Mouse (Mus musculus) spleen, adult 18-20 months (tissue): ENCODE data around the gene Rph3al.

Source experiments
- DNase-seq, 2 experiments: peaks; one replicate each; pipeline ENCODE4 v3.0.0; 2022; ENCODE audit warnings: mixed read lengths in 2 of 2

Rph3al gene

GRCm38 (mm10) chr11:75904982-75905381 lies 33.2 kb downstream of the Rph3al start:
- no peak for DNase-seq

DNA sequence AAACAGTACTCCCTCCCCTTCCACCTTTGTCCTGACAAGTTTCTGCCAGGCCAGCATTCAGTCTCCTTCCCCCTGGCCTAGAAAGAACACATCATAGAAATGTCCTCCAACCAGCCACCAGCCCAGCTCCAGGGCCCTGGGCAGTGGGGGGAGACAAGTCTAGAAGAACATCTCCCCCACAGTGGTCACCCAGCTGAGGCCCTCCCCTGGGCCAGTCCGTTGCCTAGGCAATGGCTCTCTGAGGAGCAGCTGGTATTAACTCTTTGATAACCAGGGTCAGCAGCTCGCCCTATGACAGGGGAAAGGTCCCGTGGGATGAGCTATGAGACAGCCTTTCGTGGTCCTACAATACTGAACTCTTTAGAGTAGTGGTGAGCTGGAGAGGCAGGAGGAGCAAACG lies 33.7 kb downstream of the Rph3al start:
- DNase-seq, result no peak

- DNase-seq, result peak in 1 of 2 experiments; percentile 33
These were observed 34.7 kb downstream of the Rph3al start for GRCm38 (mm10) chr11:75903486-75903885.

DNA sequence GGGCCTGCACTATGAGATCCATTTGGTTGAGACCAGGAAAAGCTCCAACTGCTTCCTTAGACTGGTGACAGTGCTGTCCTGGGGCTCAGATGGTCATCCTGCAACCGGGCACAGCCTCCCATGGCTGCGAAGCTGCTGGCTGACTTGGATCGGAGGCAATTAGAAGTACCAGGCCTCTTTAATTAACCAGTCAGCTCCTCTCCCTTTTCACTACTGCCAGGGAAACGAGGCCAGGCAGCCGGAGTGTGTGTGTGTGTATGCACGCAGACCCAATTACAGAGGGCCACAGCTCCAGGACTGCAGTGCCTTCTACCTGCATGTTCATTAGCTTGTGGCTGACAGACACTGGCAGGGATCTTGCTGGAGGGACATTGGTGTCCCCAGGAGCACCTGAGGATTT lies 36.9 kb downstream of the Rph3al start:
- DNase-seq, result no peak

DNA sequence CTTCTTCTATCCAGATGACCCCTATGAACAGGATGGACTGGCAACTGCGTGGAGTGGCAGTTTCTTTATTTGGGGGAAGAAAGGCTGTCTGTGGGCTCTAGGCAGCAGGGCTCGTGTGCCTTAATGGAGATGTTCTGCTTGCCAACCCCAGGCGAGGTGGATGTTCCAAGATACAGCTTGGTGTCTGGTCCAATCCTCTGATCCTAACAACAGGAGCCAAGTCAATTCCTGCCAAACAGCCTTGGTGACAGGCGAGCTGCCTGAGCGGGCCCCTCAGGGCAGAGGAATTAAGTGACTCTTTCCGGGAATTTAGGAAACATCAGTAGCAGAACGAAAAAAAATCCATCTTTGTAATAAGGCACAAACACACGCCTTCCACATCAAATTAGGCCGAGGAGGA lies 38.6 kb downstream of the Rph3al start:
- no peak for DNase-seq

DNA sequence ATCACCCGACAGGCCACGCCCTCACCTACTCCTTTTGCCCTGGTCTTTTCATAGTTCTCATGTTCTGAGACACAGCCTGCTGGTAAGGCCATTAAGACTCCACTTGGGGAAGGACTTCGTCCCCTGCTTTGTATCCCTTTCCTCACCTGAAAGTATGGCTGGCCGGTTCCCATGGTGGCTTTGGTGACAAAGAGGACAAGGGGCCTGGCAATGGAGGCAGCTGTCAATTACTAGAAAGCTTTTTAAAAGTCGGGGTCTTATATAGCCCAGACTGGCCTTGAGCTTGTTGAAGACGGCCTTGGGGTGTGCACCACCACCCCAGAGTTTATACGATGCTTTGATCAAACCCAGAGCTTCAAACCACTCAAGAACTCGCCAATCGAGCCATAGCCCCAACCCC lies 39.7 kb downstream of the Rph3al start:
- no peak for DNase-seq

GRCm38 (mm10) chr11:75894791-75895420 lies 43.3 kb downstream of the Rph3al start:
- no peak for DNase-seq

GRCm38 (mm10) chr11:75893956-75894355 lies 44.3 kb downstream of the Rph3al start:
- no peak for DNase-seq

GRCm38 (mm10) chr11:75887349-75887748 lies 50.9 kb downstream of the Rph3al start:
- DNase-seq, result no peak

DNA sequence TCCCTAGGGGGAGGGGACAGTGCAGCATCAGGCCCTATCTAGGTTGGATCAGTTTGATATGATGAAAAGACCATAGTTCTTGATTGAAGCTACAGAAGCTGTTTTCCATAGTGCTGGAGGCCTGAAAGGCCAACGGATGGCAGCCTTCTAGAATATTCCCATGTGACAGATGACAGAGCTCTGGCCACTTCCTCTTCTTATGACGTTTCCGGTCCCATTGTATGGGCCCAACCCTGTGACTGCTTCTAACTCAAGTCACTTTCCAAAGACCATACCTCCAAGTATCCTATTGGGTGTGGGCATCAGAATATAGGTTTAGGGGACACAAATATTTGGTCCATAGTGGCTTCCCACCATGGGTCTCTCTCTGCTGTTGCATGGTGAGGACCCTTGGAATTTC lies 57.0 kb downstream of the Rph3al start:
- DNase-seq, result no peak

DNA sequence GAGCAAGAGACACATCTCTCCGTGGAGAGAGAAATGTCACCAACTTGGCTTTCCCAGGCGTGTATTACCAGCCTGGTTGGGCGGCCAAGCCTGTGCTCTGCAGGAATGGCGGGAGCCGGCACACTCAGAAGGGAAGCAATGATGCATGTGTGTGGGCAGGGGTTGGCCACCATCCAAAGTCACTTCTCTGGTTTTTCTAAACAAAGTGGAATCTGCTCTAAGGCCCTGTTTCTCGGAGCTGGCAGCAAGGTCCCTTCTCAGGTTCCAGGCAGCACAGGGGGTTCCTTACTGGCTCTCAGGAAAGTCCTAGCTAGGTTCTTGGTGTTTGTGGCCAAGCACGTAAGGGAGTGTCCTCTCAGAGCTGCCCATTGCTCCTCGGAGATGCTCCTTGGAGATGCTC lies 58.2 kb downstream of the Rph3al start:
- no peak for DNase-seq

- no peak for DNase-seq
These were observed 59.8 kb downstream of the Rph3al start for GRCm38 (mm10) chr11:75878460-75878859.

DNA sequence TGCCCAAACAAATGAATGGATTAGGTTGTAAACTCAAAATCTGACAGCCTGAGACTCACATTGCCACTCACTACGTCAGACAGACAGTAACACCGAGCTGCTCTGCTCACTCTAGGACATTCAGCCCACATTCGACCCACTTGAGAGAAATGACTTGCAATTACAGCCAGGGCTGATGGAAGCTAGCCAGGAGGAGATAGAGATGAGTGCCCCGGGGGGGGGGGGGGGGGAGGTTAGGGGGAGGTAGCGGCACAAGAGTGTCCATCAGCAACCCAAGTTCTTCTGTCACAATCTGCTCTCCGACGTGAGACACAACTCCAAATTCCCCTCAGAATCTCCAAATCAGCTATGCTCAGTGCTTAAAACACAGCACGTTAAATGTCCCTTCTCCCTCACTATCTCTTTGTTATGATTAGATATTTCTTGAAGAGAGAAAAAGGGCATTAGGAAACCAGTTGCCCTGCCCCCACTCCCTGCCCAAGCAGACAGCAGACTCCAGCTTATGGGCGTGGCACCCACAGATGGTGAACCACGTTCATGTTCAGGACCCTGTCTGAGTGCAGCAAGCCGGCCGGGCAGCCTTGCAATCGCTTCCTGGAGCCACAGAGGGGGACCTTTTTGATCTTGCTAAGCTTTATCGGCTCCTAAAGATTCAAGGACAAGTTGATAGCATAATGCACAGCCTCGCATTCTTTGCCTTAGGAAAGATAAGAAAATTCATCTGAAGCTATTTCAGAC lies 62.0 kb downstream of the Rph3al start:
- DNase-seq, result no peak

DNA sequence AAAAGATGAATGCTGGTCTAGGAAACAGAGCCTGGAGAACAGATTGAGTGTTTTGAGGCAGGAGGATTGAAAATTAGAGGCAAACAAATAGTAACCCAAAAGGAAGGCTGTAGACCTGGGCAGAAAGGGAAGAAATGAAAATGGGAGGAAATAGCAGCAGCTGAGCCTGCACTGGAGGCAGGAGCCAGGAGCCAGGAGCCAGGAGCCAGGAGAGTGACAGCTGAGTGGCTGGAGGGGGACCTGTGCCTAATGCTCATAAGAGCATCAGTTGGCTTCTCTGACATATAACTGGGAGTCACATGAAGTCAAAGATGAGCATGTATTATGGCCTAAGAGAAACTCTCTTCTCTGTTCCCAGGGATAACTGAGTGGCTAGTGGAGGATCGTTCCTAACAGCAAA lies 66.5 kb downstream of the Rph3al start:
- DNase-seq, result no peak

DNA sequence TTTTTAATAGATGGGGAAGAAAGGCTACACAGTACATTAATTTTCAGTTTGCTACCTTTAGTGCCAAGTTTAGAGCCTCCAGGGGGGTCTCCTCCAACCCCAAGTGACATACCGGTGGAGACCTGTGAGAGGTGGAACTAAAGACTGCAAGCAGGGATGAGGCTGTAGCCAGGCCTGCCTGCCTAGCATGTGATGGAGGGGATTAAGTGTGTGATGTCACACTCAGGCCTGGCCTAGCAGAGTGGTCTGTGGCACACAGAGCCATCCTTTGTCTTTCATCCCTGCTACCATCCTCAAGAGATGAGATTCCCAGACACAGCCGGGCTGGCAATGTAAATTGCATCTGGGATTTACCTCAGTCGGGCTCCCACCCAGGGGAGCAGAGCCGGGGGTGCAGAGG lies 67.3 kb downstream of the Rph3al start:
- no peak for DNase-seq

GRCm38 (mm10) chr11:75870386-75870785 lies 67.8 kb downstream of the Rph3al start:
- no peak for DNase-seq

GRCm38 (mm10) chr11:75869898-75870297 lies 68.3 kb downstream of the Rph3al start:
- no peak for DNase-seq

DNA sequence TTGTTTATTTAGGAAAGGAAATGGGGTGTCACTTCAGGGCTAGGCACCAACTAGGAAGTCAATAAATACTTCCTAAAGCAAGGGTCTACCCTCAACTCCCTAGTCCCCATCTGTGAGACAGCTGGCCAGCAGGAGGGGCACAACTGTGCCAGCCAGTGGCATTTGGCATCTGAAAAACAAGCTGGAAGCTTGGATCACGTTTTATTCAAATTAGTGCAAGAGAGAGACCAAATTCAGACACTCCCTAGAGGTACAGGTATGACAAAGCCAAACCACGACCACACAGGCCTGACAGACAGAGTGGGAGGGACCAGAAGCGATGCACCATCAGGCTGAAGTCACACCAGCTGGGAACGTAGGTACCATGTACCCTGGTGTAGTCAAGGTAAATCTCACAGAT lies 71.4 kb downstream of the Rph3al start:
- no peak for DNase-seq

- no peak for DNase-seq
These were observed 72.4 kb downstream of the Rph3al start for GRCm38 (mm10) chr11:75865859-75866258.

DNA sequence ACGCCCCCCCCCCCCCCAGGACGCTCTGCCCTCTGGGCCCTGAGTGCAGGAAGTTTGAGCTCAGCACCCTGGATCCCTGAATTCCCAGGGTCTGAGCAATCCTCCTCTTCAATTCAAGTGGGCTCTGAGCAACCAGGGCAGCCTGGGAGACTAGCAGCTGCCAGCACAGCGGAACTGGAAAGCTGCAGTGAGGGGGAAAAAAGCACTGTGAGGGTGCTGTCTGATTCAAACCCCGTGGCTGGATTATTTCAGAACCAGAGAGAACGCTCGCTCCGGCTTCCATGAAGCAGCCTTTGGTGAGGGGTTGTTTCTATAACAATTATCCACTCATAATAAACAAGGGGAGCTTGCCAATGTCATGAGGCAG lies 73.0 kb downstream of the Rph3al start:
- DNase-seq, result no peak

- DNase-seq, result no peak
These were observed 73.5 kb downstream of the Rph3al start for GRCm38 (mm10) chr11:75864529-75865252.

- no peak for DNase-seq
These were observed 75.8 kb downstream of the Rph3al start for GRCm38 (mm10) chr11:75862466-75862865.

- no peak for DNase-seq
These were observed 76.6 kb downstream of the Rph3al start for GRCm38 (mm10) chr11:75861653-75862052.

DNA sequence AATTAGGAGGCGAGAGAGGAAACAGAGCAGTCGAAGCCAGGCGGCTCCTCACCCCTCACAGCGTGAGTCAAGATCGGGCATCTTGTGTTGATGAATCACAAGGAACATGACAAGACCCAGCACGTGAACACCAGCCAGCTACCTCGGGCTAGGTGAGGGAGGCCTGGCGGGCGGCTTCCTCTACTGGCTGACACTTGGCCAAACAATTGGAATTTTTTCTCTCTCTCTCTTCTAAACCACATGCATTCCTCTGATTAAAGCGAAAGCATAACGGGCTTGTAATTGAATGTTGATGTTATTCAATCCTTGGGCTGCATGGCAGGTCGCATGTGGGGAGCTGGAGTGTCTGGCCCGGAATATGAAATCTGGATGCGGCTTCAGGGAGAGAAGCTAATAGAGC lies 77.0 kb downstream of the Rph3al start:
- DNase-seq, result no peak
